Mouse (Mus musculus): Measurements from ENCODE around the gene Poc1a. TPM values are rescaled to one million over a fixed set of nuclear protein-coding genes. Genes with fewer than 3 reads are reported as not detected.
A peak's percentile ranks its signal among the peaks of the same experiment; 100 is the strongest.

Gene Poc1a
- polyA plus RNA-seq, 1 experiment = 6.1 TPM

GRCm38 (mm10) chr9:106300176-106300803 lies 19.4 kb downstream of the Poc1a start:
- H3K36me3 ChIP-seq (ENCODE audit: control insufficient read depth, insufficient read depth, low read length) = no peaks in the 10 kb centered on the region
- no peak for DNase-seq
- no peaks in the 10 kb centered on the region for H3K27me3 ChIP-seq (replicated peaks; ENCODE audit: control insufficient read depth, insufficient read depth, low read length)
- H3K4me1 ChIP-seq (ENCODE audit: control insufficient read depth, insufficient read depth, low read length) = peaks cover 5% of the 10 kb centered on the region; the same call in 1 of the 2 replicates
- H3K4me3 ChIP-seq (ENCODE audit: insufficient read depth, low read depth, low read length) = no peak overlapping the region
- WGBS = 72% methylated on average over 20 of the region's 20 CpGs
- TF ChIP-seq POLR2A (IDR thresholded peaks at IDR 0.05; ENCODE audit: low read depth, low read length) = no peak
- TF ChIP-seq CTCF (conservative IDR thresholded peaks at IDR 0.05; ENCODE audit: insufficient read depth, insufficient read length, low read depth, low read length) = no peak
- H3K27ac ChIP-seq (ENCODE audit: insufficient read depth, low read depth, low read length) = no peak overlapping the region

- Histone ChIP-seq H3K27me3 (replicated peaks; ENCODE audit: control insufficient read depth, insufficient read depth, low read length) (no peaks in the 10 kb centered on the region), H3K4me1 (ENCODE audit: control insufficient read depth, insufficient read depth, low read length) (peaks cover 9% of the 10 kb centered on the region; the same call in 1 of the 2 replicates), H3K36me3 (ENCODE audit: control insufficient read depth, insufficient read depth, low read length) (no peaks in the 10 kb centered on the region), H3K27ac (ENCODE audit: insufficient read depth, low read depth, low read length) (no peak overlapping the region), H3K4me3 (ENCODE audit: insufficient read depth, low read depth, low read length) (no peak overlapping the region)
- TF ChIP-seq CTCF (conservative IDR thresholded peaks at IDR 0.05; ENCODE audit: insufficient read depth, insufficient read length, low read depth, low read length) (no peak), POLR2A (IDR thresholded peaks at IDR 0.05; ENCODE audit: low read depth, low read length) (no peak)
- no peak for DNase-seq
- WGBS = 63% methylated on average over 6 of the region's 6 CpGs
Observed at GRCm38 (mm10) chr9:106300949-106301348, 20.1 kb downstream of the Poc1a start.

DNA sequence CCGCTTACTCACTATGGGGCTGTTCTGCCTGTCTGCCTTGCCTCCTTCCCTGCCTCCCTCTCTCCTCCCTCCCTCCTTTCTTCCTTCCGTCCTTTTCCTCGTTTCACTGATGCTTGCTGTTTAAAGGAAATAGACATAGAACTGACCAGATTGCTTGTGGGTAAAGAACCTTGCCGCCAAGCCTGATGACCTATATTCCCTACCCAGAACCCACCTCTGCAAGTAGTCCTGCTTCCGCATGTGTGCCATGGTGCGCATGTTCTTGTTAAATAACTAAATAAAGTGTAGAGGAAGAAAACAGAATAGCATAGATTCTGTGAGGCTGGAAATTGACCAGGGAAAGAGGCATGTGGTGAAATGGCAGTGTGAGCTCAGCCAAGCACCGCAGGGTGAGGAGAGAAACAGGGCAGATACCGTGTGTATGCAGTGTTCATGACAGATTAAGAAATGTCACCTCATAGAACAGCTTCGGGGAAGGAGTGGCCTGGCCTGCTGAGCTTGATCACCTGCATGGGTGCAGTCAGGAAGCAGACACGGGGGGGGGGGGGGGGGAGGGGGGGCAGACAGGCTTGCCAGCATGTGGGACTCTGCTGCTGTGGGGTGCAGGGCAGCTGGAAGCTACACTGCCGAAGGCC lies 20.7 kb downstream of the Poc1a start:
- no peaks in the 10 kb centered on the region for H3K36me3 ChIP-seq (ENCODE audit: control insufficient read depth, insufficient read depth, low read length)
- DNase-seq = no peak
- H3K27me3 ChIP-seq (replicated peaks; ENCODE audit: control insufficient read depth, insufficient read depth, low read length) = no peaks in the 10 kb centered on the region
- TF ChIP-seq POLR2A (IDR thresholded peaks at IDR 0.05; ENCODE audit: low read depth, low read length) (no peak), CTCF (conservative IDR thresholded peaks at IDR 0.05; ENCODE audit: insufficient read depth, insufficient read length, low read depth, low read length) (no peak)
- H3K4me1 ChIP-seq (ENCODE audit: control insufficient read depth, insufficient read depth, low read length) = peaks cover 10% of the 10 kb centered on the region; the same call in 1 of the 2 replicates
- H3K4me3 ChIP-seq (ENCODE audit: insufficient read depth, low read depth, low read length) = no peak overlapping the region
- 73% methylated on average over 10 of the region's 11 CpGs for WGBS
- H3K27ac ChIP-seq (ENCODE audit: insufficient read depth, low read depth, low read length) = no peak overlapping the region

DNA sequence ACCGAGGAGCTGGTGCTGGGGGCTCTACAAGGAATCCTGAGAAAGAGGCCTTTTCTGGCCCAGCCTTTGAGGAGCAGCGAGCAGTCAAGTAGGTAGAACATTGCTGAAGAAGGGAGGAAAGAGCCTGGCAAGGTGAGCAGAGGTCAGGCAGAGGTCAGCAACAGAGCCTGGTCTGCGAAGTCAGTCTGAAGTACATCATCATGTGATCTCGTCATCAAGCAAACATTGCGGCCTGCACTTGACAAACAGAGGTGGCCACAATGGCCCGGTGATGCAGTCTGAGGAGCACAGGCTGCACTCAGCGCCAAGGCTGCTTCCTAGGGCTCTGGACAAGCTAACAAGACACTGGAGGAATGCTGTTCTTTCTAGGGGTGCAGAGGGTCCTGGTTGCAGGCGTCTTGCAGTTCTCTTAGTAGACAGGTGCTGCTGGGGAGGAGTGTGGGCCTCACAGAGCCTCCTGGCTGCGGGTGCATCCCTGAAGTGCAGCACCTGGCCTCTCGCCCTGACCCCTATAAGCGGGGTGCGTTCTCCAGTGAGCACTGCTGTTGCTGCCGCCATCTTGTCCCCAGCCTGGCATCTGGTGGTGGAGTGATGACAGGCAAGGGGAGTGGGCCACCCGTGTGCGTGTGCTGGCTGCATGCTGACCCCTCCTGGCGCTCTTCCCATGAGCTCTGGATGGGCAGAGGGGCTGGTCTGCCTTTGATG lies 21.7 kb downstream of the Poc1a start:
- H3K36me3 ChIP-seq (ENCODE audit: control insufficient read depth, insufficient read depth, low read length) = no peaks in the 10 kb centered on the region
- TF ChIP-seq POLR2A (IDR thresholded peaks at IDR 0.05; ENCODE audit: low read depth, low read length) = no peak
- no peak for TF ChIP-seq CTCF (conservative IDR thresholded peaks at IDR 0.05; ENCODE audit: insufficient read depth, insufficient read length, low read depth, low read length)
- H3K4me3 ChIP-seq (ENCODE audit: insufficient read depth, low read depth, low read length) = no peak overlapping the region
- no peak overlapping the region for H3K27ac ChIP-seq (ENCODE audit: insufficient read depth, low read depth, low read length)
- H3K4me1 ChIP-seq (ENCODE audit: control insufficient read depth, insufficient read depth, low read length) = peaks cover 13% of the 10 kb centered on the region; the same call in 1 of the 2 replicates
- WGBS = 89% methylated on average over 16 of the region's 16 CpGs
- DNase-seq = no peak
- H3K27me3 ChIP-seq (replicated peaks; ENCODE audit: control insufficient read depth, insufficient read depth, low read length) = no peaks in the 10 kb centered on the region

- Histone ChIP-seq H3K27me3 (replicated peaks; ENCODE audit: control insufficient read depth, insufficient read depth, low read length) (no peaks in the 10 kb centered on the region), H3K4me3 (ENCODE audit: insufficient read depth, low read depth, low read length) (no peak overlapping the region), H3K4me1 (ENCODE audit: control insufficient read depth, insufficient read depth, low read length) (peaks cover 14% of the 10 kb centered on the region), H3K36me3 (ENCODE audit: control insufficient read depth, insufficient read depth, low read length) (no peaks in the 10 kb centered on the region), H3K27ac (ENCODE audit: insufficient read depth, low read depth, low read length) (no peak overlapping the region)
- TF ChIP-seq POLR2A (IDR thresholded peaks at IDR 0.05; ENCODE audit: low read depth, low read length) = no peak
- no peak for TF ChIP-seq CTCF (conservative IDR thresholded peaks at IDR 0.05; ENCODE audit: insufficient read depth, insufficient read length, low read depth, low read length)
- DNase-seq = no peak
- WGBS = 97% methylated on average over 6 of the region's 6 CpGs
Observed at GRCm38 (mm10) chr9:106303460-106303960, 22.6 kb downstream of the Poc1a start.

GRCm38 (mm10) chr9:106305228-106305627 lies 24.4 kb downstream of the Poc1a start:
- H3K4me1 ChIP-seq (ENCODE audit: control insufficient read depth, insufficient read depth, low read length) = peaks cover 20% of the 10 kb centered on the region
- no peaks in the 10 kb centered on the region for H3K27me3 ChIP-seq (replicated peaks; ENCODE audit: control insufficient read depth, insufficient read depth, low read length)
- DNase-seq = peak; percentile 78
- WGBS = 36% methylated on average over 7 of the region's 7 CpGs
- no peak overlapping the region for H3K4me3 ChIP-seq (ENCODE audit: insufficient read depth, low read depth, low read length)
- H3K36me3 ChIP-seq (ENCODE audit: control insufficient read depth, insufficient read depth, low read length) = no peaks in the 10 kb centered on the region
- H3K27ac ChIP-seq (ENCODE audit: insufficient read depth, low read depth, low read length) = no peak overlapping the region
- TF ChIP-seq CTCF (conservative IDR thresholded peaks at IDR 0.05; ENCODE audit: insufficient read depth, insufficient read length, low read depth, low read length) (no peak), POLR2A (IDR thresholded peaks at IDR 0.05; ENCODE audit: low read depth, low read length) (no peak)
